Mouse (Mus musculus) heart, postnatal 0 days (tissue): ENCODE results near the gene Gm49776.

Source experiments
- CTCF ChIP-seq: IDR thresholded peaks from 2 replicates; pipeline ENCODE4 v1.5.1; 2016; ENCODE audit warnings: antibody characterized with exemption, control low read depth, low read depth
- EP300 ChIP-seq: IDR thresholded peaks from 2 replicates; pipeline ENCODE4 v1.6.1; 2016; ENCODE audit warnings: antibody characterized with exemption, low read depth

- TF ChIP-seq CTCF (no peak), EP300 (no peak)
Measured at GRCm38 (mm10) chr16:18258221-18258620, at the start of gene Gm49776.
